Mouse (Mus musculus) G1E (cell line): ENCODE data around the gene Pum2. TPM values are rescaled to one million over a fixed set of nuclear protein-coding genes. Genes with fewer than 3 reads are reported as not detected.

Experiments
- ATAC-seq: 2 replicates; pipeline ENCODE4 v1.8.0; 2016; ENCODE audit warnings: mild to moderate bottlenecking; ENCODE audit not compliant: insufficient number of reproducible peaks, poor library complexity, low FRiP score, severe bottlenecking; ENCODE audit errors: extremely low read depth
- DNase-seq: peaks from one replicate; pipeline ENCODE4 v3.0.0; 2012; ENCODE audit warnings: low spot score
- H3K27me3 ChIP-seq: 2 replicates; pipeline ENCODE4 v1.6.1; 2012; ENCODE audit warnings: mild to moderate bottlenecking, low read length, inconsistent platforms; ENCODE audit not compliant: insufficient read depth
- H3K36me3 ChIP-seq: replicated peaks from 2 replicates; pipeline ENCODE3; 2012; ENCODE audit warnings: mild to moderate bottlenecking, inconsistent platforms
- H3K4me1 ChIP-seq: 2 replicates; pipeline ENCODE4 v1.6.1; 2012; ENCODE audit warnings: low read depth, low read length, inconsistent platforms, mixed read lengths; ENCODE audit not compliant: insufficient read depth
- H3K4me3 ChIP-seq: 2 replicates; pipeline ENCODE4 v1.5.1; 2012; ENCODE audit warnings: low read depth, mild to moderate bottlenecking, inconsistent platforms, low read length, moderate library complexity, mixed read lengths
- H3K9me3 ChIP-seq: replicated peaks from 2 replicates; pipeline ENCODE4 v1.6.1; 2012; ENCODE audit warnings: inconsistent platforms
- CTCF ChIP-seq: IDR thresholded peaks from 2 replicates; pipeline ENCODE4 v1.5.1; 2012; ENCODE audit warnings: low read depth, low read length, inconsistent platforms, mixed read lengths
- GATA1 ChIP-seq: IDR thresholded peaks from 2 replicates; pipeline ENCODE4 v1.6.1; 2012; ENCODE audit warnings: borderline replicate concordance, low read length, inconsistent platforms, mixed read lengths
- GATA2 ChIP-seq: IDR thresholded peaks from 2 replicates; pipeline ENCODE4 v1.6.1; 2012; ENCODE audit warnings: low read depth, low read length, inconsistent platforms, borderline replicate concordance
- POLR2AphosphoS5 ChIP-seq: IDR thresholded peaks from 2 replicates; pipeline ENCODE4 v1.6.1; 2012; ENCODE audit warnings: low read depth, low read length, inconsistent platforms; ENCODE audit not compliant: insufficient replicate concordance
- TAL1 ChIP-seq: conservative IDR thresholded peaks from 2 replicates; pipeline ENCODE4 v1.6.1; 2012; ENCODE audit warnings: low read depth, low read length, inconsistent platforms, mixed read lengths
- polyA plus RNA-seq: library from polyadenylated mRNA; stranded (reverse); fragments of >175 nt; gene quantifications from 2 replicates; pipeline ENCODE4 v1.2.3, GENCODE M21; 2012
- total RNA-seq, 2 experiments: library from RNA; stranded (forward) in 1 of 2; stranded (reverse) in 1 of 2; fragments of 200-1000 nt in 1 of 2; fragments of >200 nt in 1 of 2; fragmentation: Nextera tagmentation in 1 of 2; gene quantifications; 2 replicates each; pipeline ENCODE4 v1.2.3; 2014 to 2017

Gene Pum2
- total and polyA plus RNA-seq, 3 experiments: 72.9 to 178 (median 172) TPM

- H3K4me1 ChIP-seq: no peaks in the 10 kb centered on the region
- ATAC-seq: no peak
These were observed 108.6 kb downstream of the Pum2 start for GRCm38 (mm10) chr12:8782565-8782964.

GRCm38 (mm10) chr12:8784189-8784588 lies 110.3 kb downstream of the Pum2 start:
- Histone ChIP-seq H3K9me3 (no peaks in the 10 kb centered on the region), H3K36me3 (no peaks in the 10 kb centered on the region), H3K4me1 (no peaks in the 10 kb centered on the region), H3K27me3 (no peaks in the 10 kb centered on the region), H3K4me3 (no peak overlapping the region)
- TF ChIP-seq GATA1 (no peak), CTCF (no peak), GATA2 (no peak), TAL1 (no peak), POLR2AphosphoS5 (no peak)
- ATAC-seq: no peak
- DNase-seq: no peak

More at GRCm38 (mm10) chr12:8782565-8782964, 108.6 kb downstream of the Pum2 start:
- no peaks in the 10 kb centered on the region for H3K36me3 ChIP-seq
- no peak for DNase-seq
- peaks cover 6% of the 10 kb centered on the region; the same call in 1 of the 2 replicates for H3K27me3 ChIP-seq
- H3K4me3 ChIP-seq: no peak overlapping the region
- TF ChIP-seq TAL1: no peak
- no peak for TF ChIP-seq GATA1
- TF ChIP-seq CTCF: no peak
- TF ChIP-seq GATA2: no peak
- TF ChIP-seq POLR2AphosphoS5: no peak
- H3K9me3 ChIP-seq: no peaks in the 10 kb centered on the region

GRCm38 (mm10) chr12:8786476-8786875 lies 112.5 kb downstream of the Pum2 start:
- no peaks in the 10 kb centered on the region; the same call in 1 of the 2 replicates for H3K27me3 ChIP-seq
- H3K36me3 ChIP-seq: peaks cover 3% of the 10 kb centered on the region
- ATAC-seq: no peak
- DNase-seq: no peak
- H3K4me3 ChIP-seq: no peak overlapping the region
- TF ChIP-seq CTCF: no peak
- TF ChIP-seq GATA1: no peak
- TF ChIP-seq POLR2AphosphoS5: no peak
- TF ChIP-seq TAL1: no peak
- TF ChIP-seq GATA2: no peak
- H3K4me1 ChIP-seq: no peaks in the 10 kb centered on the region
- no peaks in the 10 kb centered on the region for H3K9me3 ChIP-seq

GRCm38 (mm10) chr12:8786984-8787730 lies 113.2 kb downstream of the Pum2 start:
- H3K9me3 ChIP-seq: no peaks in the 10 kb centered on the region
- DNase-seq: no peak
- H3K4me1 ChIP-seq: no peaks in the 10 kb centered on the region
- peaks cover 3% of the 10 kb centered on the region for H3K36me3 ChIP-seq
- H3K4me3 ChIP-seq: no peak overlapping the region
- H3K27me3 ChIP-seq: no peaks in the 10 kb centered on the region; the same call in 1 of the 2 replicates
- ATAC-seq: no peak
- no peak for TF ChIP-seq GATA2
- TF ChIP-seq POLR2AphosphoS5: no peak
- no peak for TF ChIP-seq TAL1
- no peak for TF ChIP-seq CTCF
- no peak for TF ChIP-seq GATA1

- Histone ChIP-seq H3K27me3 (no peaks in the 10 kb centered on the region; the same call in 1 of the 2 replicates), H3K36me3 (peaks cover 3% of the 10 kb centered on the region), H3K4me3 (no peak overlapping the region), H3K9me3 (no peaks in the 10 kb centered on the region), H3K4me1 (no peaks in the 10 kb centered on the region)
- no peak for TF ChIP-seq TAL1
- TF ChIP-seq POLR2AphosphoS5: no peak
- TF ChIP-seq GATA1: no peak
- TF ChIP-seq CTCF: no peak
- no peak for TF ChIP-seq GATA2
- DNase-seq (no peak), ATAC-seq (no peak)
These were observed 114.5 kb downstream of the Pum2 start for GRCm38 (mm10) chr12:8788469-8788868.

GRCm38 (mm10) chr12:8790615-8791014 lies 116.7 kb downstream of the Pum2 start:
- H3K4me1 ChIP-seq: no peaks in the 10 kb centered on the region
- H3K27me3 ChIP-seq: no peaks in the 10 kb centered on the region; the same call in 1 of the 2 replicates
- H3K4me3 ChIP-seq: no peak overlapping the region
- H3K9me3 ChIP-seq: no peaks in the 10 kb centered on the region
- DNase-seq (no peak), ATAC-seq (no peak)
- TF ChIP-seq GATA1 (no peak), CTCF (no peak), TAL1 (no peak)
- H3K36me3 ChIP-seq: peaks cover 3% of the 10 kb centered on the region

GRCm38 (mm10) chr12:8793410-8794051 lies 119.6 kb downstream of the Pum2 start:
- H3K36me3 ChIP-seq: peaks cover 3% of the 10 kb centered on the region
- ATAC-seq: no peak
- no peak overlapping the region for H3K4me3 ChIP-seq
- H3K4me1 ChIP-seq: no peaks in the 10 kb centered on the region
- DNase-seq: no peak
- H3K27me3 ChIP-seq: no peaks in the 10 kb centered on the region; the same call in 1 of the 2 replicates
- no peak for TF ChIP-seq GATA1
- no peak for TF ChIP-seq CTCF
- TF ChIP-seq GATA2: no peak
- TF ChIP-seq POLR2AphosphoS5: no peak
- no peak for TF ChIP-seq TAL1
- no peaks in the 10 kb centered on the region for H3K9me3 ChIP-seq
